Mouse (Mus musculus): ENCODE results near the gene Serinc3. TPM values are rescaled to one million over a fixed set of nuclear protein-coding genes. Genes with fewer than 3 reads are reported as not detected.
"Not testable (repeated sequence)": the region's sequence is repeated elsewhere in the genome, so short reads cannot be mapped to it uniquely, and the experiment has no call there.

Serinc3 gene
- 31.4 and 34.3 TPM in 2 replicates for polyA plus RNA-seq (2015; fragmentation: Nextera tagmentation; extraction: Ambion mirVana)

- peak within 1 kb of the TSS; percentile 76 for H3K4me2 ChIP-seq (ENCODE audit: low read length)
Observed at GRCm38 (mm10) chr2:163644575-163645385, at the start of gene Serinc3. Serinc3 (minus strand) TSS chr2:163645131.

GRCm38 (mm10) chr2:163693716-163694314, 48.9 kb upstream of the Serinc3 start:
- ATAC-seq: no peak
- Histone ChIP-seq H3K9ac (replicated peaks; ENCODE audit: low read depth, low read length) (no peak overlapping the region), H3K27ac (ENCODE audit: low read length) (no peak overlapping the region; the same call in none of the 2 replicates), H3K4me2 (ENCODE audit: low read length) (no peak overlapping the region), H3K9me3 (ENCODE audit: control insufficient read depth, low read length) (no peaks in the 10 kb centered on the region), H3K4me1 (replicated peaks; ENCODE audit: control insufficient read depth, insufficient read depth, low read length) (peaks cover 8% of the 10 kb centered on the region; the same call in 1 of the 2 replicates), H3K4me3 (replicated peaks; ENCODE audit: low read length) (no peak overlapping the region), H3K36me3 (ENCODE audit: control insufficient read depth, insufficient read depth) (no peaks in the 10 kb centered on the region), H3K27me3 (replicated peaks; ENCODE audit: control insufficient read depth, insufficient read depth, low read length) (no peaks in the 10 kb centered on the region)
- 73% methylated on average over 9 of the region's 9 CpGs for WGBS

More at GRCm38 (mm10) chr2:163644575-163645385, at the start of gene Serinc3:
- WGBS: under 1% methylated on average over 74 of the region's 74 CpGs
- Histone ChIP-seq H3K27me3 (replicated peaks; ENCODE audit: control insufficient read depth, insufficient read depth, low read length) (no peaks in the 10 kb centered on the region; the same call in 1 of the 2 replicates), H3K27ac (ENCODE audit: low read length) (peak within 1 kb of the TSS; percentile 94), H3K4me3 (replicated peaks; ENCODE audit: low read length) (peak within 1 kb of the TSS; percentile 98), H3K4me1 (replicated peaks; ENCODE audit: control insufficient read depth, insufficient read depth, low read length) (peaks cover 20% of the 10 kb centered on the region), H3K9me3 (ENCODE audit: control insufficient read depth, low read length) (no peaks in the 10 kb centered on the region), H3K9ac (replicated peaks; ENCODE audit: low read depth, low read length) (peak within 1 kb of the TSS; percentile 98), H3K36me3 (ENCODE audit: control insufficient read depth, insufficient read depth) (no peaks in the 10 kb centered on the region)
- peak; percentile 97 for ATAC-seq

GRCm38 (mm10) chr2:163692873-163693612, 48.1 kb upstream of the Serinc3 start:
- no peak overlapping the region for H3K4me3 ChIP-seq (replicated peaks; ENCODE audit: low read length)
- H3K9me3 ChIP-seq (ENCODE audit: control insufficient read depth, low read length): no peaks in the 10 kb centered on the region
- no peaks in the 10 kb centered on the region for H3K36me3 ChIP-seq (ENCODE audit: control insufficient read depth, insufficient read depth)
- H3K9ac ChIP-seq (replicated peaks; ENCODE audit: low read depth, low read length): no peak overlapping the region
- no peaks in the 10 kb centered on the region for H3K27me3 ChIP-seq (replicated peaks; ENCODE audit: control insufficient read depth, insufficient read depth, low read length)
- no peak for ATAC-seq
- H3K27ac ChIP-seq (ENCODE audit: low read length): peak overlapping the region; percentile 33; the same call in 1 of the 2 replicates
- H3K4me2 ChIP-seq (ENCODE audit: low read length): no peak overlapping the region
- WGBS: 87% methylated on average over 3 of the region's 3 CpGs
- peaks cover 6% of the 10 kb centered on the region; the same call in 1 of the 2 replicates for H3K4me1 ChIP-seq (replicated peaks; ENCODE audit: control insufficient read depth, insufficient read depth, low read length)

- Histone ChIP-seq H3K27ac (ENCODE audit: low read length) (no peak overlapping the region), H3K36me3 (ENCODE audit: control insufficient read depth, insufficient read depth) (no peaks in the 10 kb centered on the region), H3K9ac (replicated peaks; ENCODE audit: low read depth, low read length) (no peak overlapping the region), H3K27me3 (replicated peaks; ENCODE audit: control insufficient read depth, insufficient read depth, low read length) (no peaks in the 10 kb centered on the region), H3K4me1 (replicated peaks; ENCODE audit: control insufficient read depth, insufficient read depth, low read length) (peaks cover 6% of the 10 kb centered on the region; the same call in 1 of the 2 replicates), H3K9me3 (ENCODE audit: control insufficient read depth, low read length) (no peaks in the 10 kb centered on the region), H3K4me3 (replicated peaks; ENCODE audit: low read length) (no peak overlapping the region), H3K4me2 (ENCODE audit: low read length) (no peak overlapping the region)
- 93% methylated on average over 6 of the region's 6 CpGs for WGBS
- ATAC-seq: no peak
Observed at GRCm38 (mm10) chr2:163691846-163692605, 47.1 kb upstream of the Serinc3 start.

- no peaks in the 10 kb centered on the region for H3K27me3 ChIP-seq (replicated peaks; ENCODE audit: control insufficient read depth, insufficient read depth, low read length)
- no peak overlapping the region for H3K4me3 ChIP-seq (replicated peaks; ENCODE audit: low read length)
- WGBS: 61% methylated on average over 8 of the region's 8 CpGs
- H3K27ac ChIP-seq (ENCODE audit: low read length): no peak overlapping the region
- H3K9ac ChIP-seq (replicated peaks; ENCODE audit: low read depth, low read length): no peak overlapping the region
- no peaks in the 10 kb centered on the region for H3K9me3 ChIP-seq (ENCODE audit: control insufficient read depth, low read length)
- H3K36me3 ChIP-seq (ENCODE audit: control insufficient read depth, insufficient read depth): no peaks in the 10 kb centered on the region
- ATAC-seq: 0 out of 2 replicates have a peak, but pooled peaks have one; percentile 23
- no peak overlapping the region for H3K4me2 ChIP-seq (ENCODE audit: low read length)
- H3K4me1 ChIP-seq (replicated peaks; ENCODE audit: control insufficient read depth, insufficient read depth, low read length): peaks cover 15% of the 10 kb centered on the region
Observed at GRCm38 (mm10) chr2:163690409-163691304, 45.7 kb upstream of the Serinc3 start.

GRCm38 (mm10) chr2:163689771-163690170, 44.8 kb upstream of the Serinc3 start:
- H3K36me3 ChIP-seq (ENCODE audit: control insufficient read depth, insufficient read depth): no peaks in the 10 kb centered on the region
- no peak overlapping the region for H3K27ac ChIP-seq (ENCODE audit: low read length)
- WGBS: 86% methylated on average over 3 of the region's 3 CpGs
- H3K4me1 ChIP-seq (replicated peaks; ENCODE audit: control insufficient read depth, insufficient read depth, low read length): peaks cover 16% of the 10 kb centered on the region
- H3K9me3 ChIP-seq (ENCODE audit: control insufficient read depth, low read length): no peaks in the 10 kb centered on the region
- H3K27me3 ChIP-seq (replicated peaks; ENCODE audit: control insufficient read depth, insufficient read depth, low read length): no peaks in the 10 kb centered on the region
- no peak overlapping the region for H3K4me3 ChIP-seq (replicated peaks; ENCODE audit: low read length)
- no peak overlapping the region for H3K9ac ChIP-seq (replicated peaks; ENCODE audit: low read depth, low read length)
- ATAC-seq: no peak
- H3K4me2 ChIP-seq (ENCODE audit: low read length): no peak overlapping the region

- H3K36me3 ChIP-seq (ENCODE audit: control insufficient read depth, insufficient read depth); H3K27ac ChIP-seq (ENCODE audit: low read length); H3K4me2 ChIP-seq (ENCODE audit: low read length); H3K9me3 ChIP-seq (ENCODE audit: control insufficient read depth, low read length); ATAC-seq; H3K4me3 ChIP-seq (replicated peaks; ENCODE audit: low read length); H3K9ac ChIP-seq (replicated peaks; ENCODE audit: low read depth, low read length); H3K27me3 ChIP-seq (replicated peaks; ENCODE audit: control insufficient read depth, insufficient read depth, low read length): not testable (repeated sequence)
- WGBS: 89% methylated on average over 1 of the region's 1 CpGs
- H3K4me1 ChIP-seq (replicated peaks; ENCODE audit: control insufficient read depth, insufficient read depth, low read length): peaks cover 16% of the 10 kb centered on the region
Observed at GRCm38 (mm10) chr2:163688377-163688776, 43.4 kb upstream of the Serinc3 start.

GRCm38 (mm10) chr2:163686886-163687285, 42.0 kb upstream of the Serinc3 start:
- H3K27me3 ChIP-seq (replicated peaks; ENCODE audit: control insufficient read depth, insufficient read depth, low read length): no peaks in the 10 kb centered on the region
- H3K36me3 ChIP-seq (ENCODE audit: control insufficient read depth, insufficient read depth): no peaks in the 10 kb centered on the region
- no peak for ATAC-seq
- WGBS: 71% methylated on average over 3 of the region's 3 CpGs
- H3K9me3 ChIP-seq (ENCODE audit: control insufficient read depth, low read length): no peaks in the 10 kb centered on the region
- no peak overlapping the region for H3K9ac ChIP-seq (replicated peaks; ENCODE audit: low read depth, low read length)
- no peak overlapping the region for H3K27ac ChIP-seq (ENCODE audit: low read length)
- H3K4me2 ChIP-seq (ENCODE audit: low read length): no peak overlapping the region
- H3K4me3 ChIP-seq (replicated peaks; ENCODE audit: low read length): no peak overlapping the region
- H3K4me1 ChIP-seq (replicated peaks; ENCODE audit: control insufficient read depth, insufficient read depth, low read length): peaks cover 16% of the 10 kb centered on the region

Measured in forebrain, embryonic 16.5 days (tissue).